Mouse (Mus musculus) T-helper 2 cell (primary cell): ENCODE data around the gene Scamp1.

ENCODE experiments used
- in situ Hi-C: fragments of 300-600 bp; cut with MboI, MseI; formaldehyde crosslinking; loops from one replicate; pipeline ENCODE4 v1.15.1; 2025; ENCODE audit warnings: high pct_unique_total_duplicates

Gene Scamp1

GRCm38 (mm10) chr13:94224717-94225705 is 60.6 kb downstream of the Scamp1 start:
- in situ Hi-C loops: no loop called here

GRCm38 (mm10) chr13:94223609-94224008 is 62.0 kb downstream of the Scamp1 start:
- in situ Hi-C loops: no loop called here

GRCm38 (mm10) chr13:94212716-94213115 is 72.9 kb downstream of the Scamp1 start:
- in situ Hi-C loops: no loop called here

GRCm38 (mm10) chr13:94212179-94212578 is 73.5 kb downstream of the Scamp1 start:
- in situ Hi-C loops: no loop called here

- in situ Hi-C loops: no loop called here
These were observed 74.2 kb downstream of the Scamp1 start for GRCm38 (mm10) chr13:94211236-94212119.

- in situ Hi-C loops: no loop called here
These were observed 76.8 kb downstream of the Scamp1 start for GRCm38 (mm10) chr13:94208892-94209291.

- in situ Hi-C loops: no loop called here
These were observed 77.7 kb downstream of the Scamp1 start for GRCm38 (mm10) chr13:94207973-94208372.

- in situ Hi-C loops: no loop called here
These were observed 80.4 kb downstream of the Scamp1 start for GRCm38 (mm10) chr13:94205234-94205633.

GRCm38 (mm10) chr13:94199829-94200228 is 85.8 kb downstream of the Scamp1 start:
- in situ Hi-C loops: loop anchor here (25.0 kb wide), 1 partner anchor 1788 kb away; no protein-coding TSS in a partner anchor

GRCm38 (mm10) chr13:94198616-94199015 is 87.0 kb downstream of the Scamp1 start:
- in situ Hi-C loops: loop anchor here (25.0 kb wide), 1 partner anchor 1786 kb away; no protein-coding TSS in a partner anchor

- in situ Hi-C loops: loop anchor here (25.0 kb wide), 1 partner anchor 1781 kb away; no protein-coding TSS in a partner anchor
These were observed 92.4 kb downstream of the Scamp1 start for GRCm38 (mm10) chr13:94193227-94193626.

GRCm38 (mm10) chr13:94190386-94190785 is 95.3 kb downstream of the Scamp1 start:
- in situ Hi-C loops: loop anchor here (25.0 kb wide), 1 partner anchor 1778 kb away; no protein-coding TSS in a partner anchor

- in situ Hi-C loops: loop anchor here (25.0 kb wide), 1 partner anchor 1776 kb away; no protein-coding TSS in a partner anchor
These were observed 97.2 kb downstream of the Scamp1 start for GRCm38 (mm10) chr13:94188200-94189086.

GRCm38 (mm10) chr13:94185631-94186030 is 100.0 kb downstream of the Scamp1 start:
- in situ Hi-C loops: loop anchor here (25.0 kb wide), 1 partner anchor 1773 kb away; no protein-coding TSS in a partner anchor

- in situ Hi-C loops: loop anchor here (25.0 kb wide), 1 partner anchor 1773 kb away; no protein-coding TSS in a partner anchor
These were observed 100.8 kb downstream of the Scamp1 start for GRCm38 (mm10) chr13:94184726-94185456.

GRCm38 (mm10) chr13:94183372-94184021 is 102.2 kb downstream of the Scamp1 start:
- in situ Hi-C loops: loop anchor here (25.0 kb wide), 1 partner anchor 1771 kb away; no protein-coding TSS in a partner anchor

- in situ Hi-C loops: loop anchor here (25.0 kb wide), 1 partner anchor 1770 kb away; no protein-coding TSS in a partner anchor
These were observed 103.6 kb downstream of the Scamp1 start for GRCm38 (mm10) chr13:94182026-94182425.

- in situ Hi-C loops: loop anchor here (25.0 kb wide), 1 partner anchor 1768 kb away; no protein-coding TSS in a partner anchor
These were observed 104.9 kb downstream of the Scamp1 start for GRCm38 (mm10) chr13:94180477-94181420.
